Mouse (Mus musculus): ENCODE measurements around the gene Ank. TPM values are rescaled to one million over a fixed set of nuclear protein-coding genes. Genes with fewer than 3 reads are reported as not detected.
A peak's percentile ranks its signal among the peaks of the same experiment; 100 is the strongest.

Ank gene
- polyA plus RNA-seq, 1 experiment: 20.7 TPM

GRCm38 (mm10) chr15:27627794-27628193 lies 161.3 kb downstream of the Ank start:
- TF ChIP-seq POLR2A (IDR thresholded peaks at IDR 0.05; ENCODE audit: borderline replicate concordance, control insufficient read depth, low read depth, low read length) (no peak), CTCF (IDR thresholded peaks at IDR 0.05; ENCODE audit: control insufficient read depth, insufficient read depth, low read length) (no peak)
- H3K27ac ChIP-seq (ENCODE audit: control insufficient read depth, insufficient read depth, low read depth, low read length, poor library complexity): no peak overlapping the region
- H3K4me1 ChIP-seq (ENCODE audit: control insufficient read depth, insufficient read depth, low read length): peaks cover 17% of the 10 kb centered on the region; the same call in 1 of the 2 replicates
- 36% methylated on average over 9 of the region's 9 CpGs for WGBS
- no peak overlapping the region for H3K4me3 ChIP-seq (replicated peaks; ENCODE audit: control insufficient read depth, low read depth, low read length)

- TF ChIP-seq POLR2A (IDR thresholded peaks at IDR 0.05; ENCODE audit: borderline replicate concordance, control insufficient read depth, low read depth, low read length): no peak
- TF ChIP-seq CTCF (IDR thresholded peaks at IDR 0.05; ENCODE audit: control insufficient read depth, insufficient read depth, low read length): no peak
- Histone ChIP-seq H3K4me1 (ENCODE audit: control insufficient read depth, insufficient read depth, low read length) (peaks cover 17% of the 10 kb centered on the region; the same call in 1 of the 2 replicates), H3K4me3 (replicated peaks; ENCODE audit: control insufficient read depth, low read depth, low read length) (no peak overlapping the region), H3K27ac (ENCODE audit: control insufficient read depth, insufficient read depth, low read depth, low read length, poor library complexity) (no peak overlapping the region)
- 59% methylated on average over 4 of the region's 4 CpGs for WGBS
These were observed 162.6 kb downstream of the Ank start for GRCm38 (mm10) chr15:27629046-27629445.

GRCm38 (mm10) chr15:27629800-27630600 lies 163.5 kb downstream of the Ank start:
- Histone ChIP-seq H3K4me1 (ENCODE audit: control insufficient read depth, insufficient read depth, low read length) (peaks cover 15% of the 10 kb centered on the region; the same call in 1 of the 2 replicates), H3K4me3 (replicated peaks; ENCODE audit: control insufficient read depth, low read depth, low read length) (peak overlapping the region; percentile 73), H3K27ac (ENCODE audit: control insufficient read depth, insufficient read depth, low read depth, low read length, poor library complexity) (peak overlapping the region; percentile 80)
- TF ChIP-seq POLR2A (IDR thresholded peaks at IDR 0.05; ENCODE audit: borderline replicate concordance, control insufficient read depth, low read depth, low read length) (no peak), CTCF (IDR thresholded peaks at IDR 0.05; ENCODE audit: control insufficient read depth, insufficient read depth, low read length) (no peak)
- WGBS: under 1% methylated on average over 53 of the region's 53 CpGs

- 8% methylated on average over 56 of the region's 56 CpGs for WGBS
- TF ChIP-seq CTCF (IDR thresholded peaks at IDR 0.05; ENCODE audit: control insufficient read depth, insufficient read depth, low read length) (no peak; the same call in 1 of the 2 replicates), POLR2A (IDR thresholded peaks at IDR 0.05; ENCODE audit: borderline replicate concordance, control insufficient read depth, low read depth, low read length) (peak; percentile 72; the same call in 1 of the 2 replicates)
- peak within 1 kb of the TSS; percentile 73 for H3K4me3 ChIP-seq (replicated peaks; ENCODE audit: control insufficient read depth, low read depth, low read length)
- H3K27ac ChIP-seq (ENCODE audit: control insufficient read depth, insufficient read depth, low read depth, low read length, poor library complexity): peak within 1 kb of the TSS; percentile 80
- H3K4me1 ChIP-seq (ENCODE audit: control insufficient read depth, insufficient read depth, low read length): peaks cover 13% of the 10 kb centered on the region; the same call in 1 of the 2 replicates
These were observed 164.3 kb downstream of the Ank start, which contains the start of gene Otulin for GRCm38 (mm10) chr15:27630601-27631383. Gene Otulin, minus strand, starts transcription at chr15:27630693.

- TF ChIP-seq POLR2A (IDR thresholded peaks at IDR 0.05; ENCODE audit: borderline replicate concordance, control insufficient read depth, low read depth, low read length) (no peak), CTCF (IDR thresholded peaks at IDR 0.05; ENCODE audit: control insufficient read depth, insufficient read depth, low read length) (no peak)
- Histone ChIP-seq H3K4me1 (ENCODE audit: control insufficient read depth, insufficient read depth, low read length) (no peaks in the 10 kb centered on the region; the same call in 1 of the 2 replicates), H3K4me3 (replicated peaks; ENCODE audit: control insufficient read depth, low read depth, low read length) (no peak overlapping the region), H3K27ac (ENCODE audit: control insufficient read depth, insufficient read depth, low read depth, low read length, poor library complexity) (no peak overlapping the region)
- 62% methylated on average over 8 of the region's 8 CpGs for WGBS
These were observed 167.7 kb downstream of the Ank start for GRCm38 (mm10) chr15:27633941-27634900.

GRCm38 (mm10) chr15:27641171-27641570 lies 174.7 kb downstream of the Ank start:
- no peak overlapping the region for H3K27ac ChIP-seq (ENCODE audit: control insufficient read depth, insufficient read depth, low read depth, low read length, poor library complexity)
- no peaks in the 10 kb centered on the region for H3K4me1 ChIP-seq (ENCODE audit: control insufficient read depth, insufficient read depth, low read length)
- TF ChIP-seq CTCF (IDR thresholded peaks at IDR 0.05; ENCODE audit: control insufficient read depth, insufficient read depth, low read length) (no peak), POLR2A (IDR thresholded peaks at IDR 0.05; ENCODE audit: borderline replicate concordance, control insufficient read depth, low read depth, low read length) (no peak)
- WGBS: 8% methylated on average over 12 of the region's 12 CpGs
- no peak overlapping the region for H3K4me3 ChIP-seq (replicated peaks; ENCODE audit: control insufficient read depth, low read depth, low read length)

DNA sequence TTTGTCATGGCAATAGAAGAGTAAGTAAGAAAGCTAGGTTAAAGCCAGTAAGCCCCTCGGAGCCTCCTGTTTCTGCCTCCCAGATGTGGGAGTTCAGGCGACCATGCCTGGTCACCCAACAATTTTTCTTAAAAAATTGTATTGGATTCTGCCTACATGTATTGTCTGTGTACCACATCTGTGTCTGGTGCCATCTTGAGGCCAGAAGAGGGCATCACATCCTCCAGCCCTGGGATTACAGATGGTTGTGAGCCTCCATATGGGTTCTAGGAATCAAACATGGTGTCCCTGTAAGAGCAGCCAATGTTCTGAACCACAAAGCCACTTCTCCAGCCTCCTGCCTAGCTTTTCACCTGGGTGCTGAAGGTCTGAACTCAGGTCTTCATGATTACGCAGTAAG lies 176.4 kb downstream of the Ank start:
- peak; percentile 72 for TF ChIP-seq CTCF (IDR thresholded peaks at IDR 0.05; ENCODE audit: control insufficient read depth, insufficient read depth, low read length)
- TF ChIP-seq POLR2A (IDR thresholded peaks at IDR 0.05; ENCODE audit: borderline replicate concordance, control insufficient read depth, low read depth, low read length): no peak
- no peaks in the 10 kb centered on the region for H3K4me1 ChIP-seq (ENCODE audit: control insufficient read depth, insufficient read depth, low read length)
- 80% methylated on average over 3 of the region's 3 CpGs for WGBS
- H3K4me3 ChIP-seq (replicated peaks; ENCODE audit: control insufficient read depth, low read depth, low read length): no peak overlapping the region
- no peak overlapping the region for H3K27ac ChIP-seq (ENCODE audit: control insufficient read depth, insufficient read depth, low read depth, low read length, poor library complexity)

Other genes starting within 250 kb of the Ank start
- 31.4 and 40.7 TPM in 2 replicates for gene Otulin, start 164.0 kb downstream of the Ank start, polyA plus RNA-seq (2011; ENCODE audit: insufficient read depth, insufficient read length, low replicate concordance, missing spikeins)
- 6.6 and 12.2 TPM in 2 replicates for gene Otulinl, start 214.9 kb downstream of the Ank start, polyA plus RNA-seq (2011; ENCODE audit: insufficient read depth, insufficient read length, low replicate concordance, missing spikeins)